Mouse (Mus musculus) limb, embryonic 11.5 days (tissue): ENCODE measurements around the gene Rsg1. TPM values are rescaled to one million over a fixed set of nuclear protein-coding genes. Genes with fewer than 3 reads are reported as not detected.

Experiments
- ATAC-seq: fragments of 200-750 bp; cut with Nextera tagmentation; 2 replicates; pipeline ENCODE4 v1.8.0; 2017; ENCODE audit warnings: low read depth; ENCODE audit not compliant: insufficient number of reproducible peaks, low FRiP score, low TSS enrichment
- DNase-seq: peaks from one replicate; pipeline ENCODE4 v3.0.0-alpha.2; 2015; ENCODE audit warnings: low spot score
- H3K27ac ChIP-seq: fragments of 300-500 bp; sonication (generic); replicated peaks from 2 replicates; pipeline ENCODE4 v1.5.1; 2014; ENCODE audit warnings: low read depth, mild to moderate bottlenecking, low read length
- H3K27me3 ChIP-seq: fragments of 300-500 bp; sonication (generic); 2 replicates; pipeline ENCODE4 v1.6.1; 2014; ENCODE audit warnings: mild to moderate bottlenecking, low read length, mixed read lengths; ENCODE audit not compliant: control insufficient read depth, insufficient read depth
- H3K36me3 ChIP-seq: fragments of 300-500 bp; sonication (generic); 2 replicates; pipeline ENCODE4 v1.6.1; 2014; ENCODE audit warnings: mild to moderate bottlenecking, low read length, moderate library complexity, mixed read lengths; ENCODE audit not compliant: control insufficient read depth, insufficient read depth
- H3K4me1 ChIP-seq: fragments of 300-500 bp; sonication (generic); 2 replicates; pipeline ENCODE4 v1.6.1; 2014; ENCODE audit warnings: low read length, mixed read lengths; ENCODE audit not compliant: control insufficient read depth, insufficient read depth
- H3K4me2 ChIP-seq: fragments of 300-500 bp; sonication (generic); 2 replicates; pipeline ENCODE4 v1.6.1; 2014; ENCODE audit warnings: low read depth, mild to moderate bottlenecking, moderate library complexity; ENCODE audit not compliant: severe bottlenecking
- H3K4me3 ChIP-seq: fragments of 300-500 bp; sonication (generic); 2 replicates; pipeline ENCODE4 v1.5.1; 2014; ENCODE audit warnings: low read depth, low read length
- H3K9ac ChIP-seq: fragments of 300-500 bp; sonication (generic); 2 replicates; pipeline ENCODE4 v1.6.1; 2014; ENCODE audit warnings: mild to moderate bottlenecking, low read length
- H3K9me3 ChIP-seq: fragments of 300-500 bp; sonication (generic); 2 replicates; pipeline ENCODE4 v1.6.1; 2016; ENCODE audit warnings: low read length; ENCODE audit not compliant: control insufficient read depth
- WGBS: fragments of 180-500 bp; shearing (Covaris S2); extraction: QIAGEN DNeasy Blood & Tissue Kit; methylation state at CpG from one replicate; pipeline ENCODE4 v1.1.7; 2014; 5-methylcytosine and 5-hydroxymethylcytosine counted together
- polyA plus RNA-seq: library from polyadenylated mRNA; unstranded; fragments of >200 nt; fragmentation: Nextera tagmentation; extraction: Ambion mirVana; gene quantifications from 2 replicates; pipeline ENCODE4 v1.2.1, GENCODE M21; 2014

The Rsg1 gene
- polyA plus RNA-seq, 1 experiment from 2014 or later, result 5.3 TPM

GRCm38 (mm10) chr4:141246089-141246997 is 32.6 kb downstream of the Rsg1 start:
- no peak for ATAC-seq
- peaks cover 29% of the 10 kb centered on the region for H3K4me1 ChIP-seq
- DNase-seq, result no peak
- H3K27ac ChIP-seq, result no peak overlapping the region
- H3K4me3 ChIP-seq, result no peak overlapping the region
- H3K9ac ChIP-seq, result no peak overlapping the region
- no peaks in the 10 kb centered on the region for H3K9me3 ChIP-seq
- peaks cover 83% of the 10 kb centered on the region for H3K27me3 ChIP-seq
- WGBS, result 22% methylated on average over 24 of the region's 24 CpGs
- H3K36me3 ChIP-seq, result no peaks in the 10 kb centered on the region
- peak overlapping the region; percentile 25 for H3K4me2 ChIP-seq

- 5% methylated on average over 17 of the region's 17 CpGs for WGBS
- Histone ChIP-seq H3K4me1 (peaks cover 29% of the 10 kb centered on the region), H3K9ac (no peak overlapping the region), H3K4me2 (peak overlapping the region; percentile 25), H3K9me3 (no peaks in the 10 kb centered on the region), H3K27me3 (peaks cover 76% of the 10 kb centered on the region), H3K36me3 (no peaks in the 10 kb centered on the region), H3K4me3 (peak overlapping the region; percentile 38; the same call in 1 of the 2 replicates), H3K27ac (no peak overlapping the region)
- ATAC-seq (no peak), DNase-seq (peak; percentile 40)
Measured at GRCm38 (mm10) chr4:141246998-141247350, 33.2 kb downstream of the Rsg1 start.

GRCm38 (mm10) chr4:141247776-141248613 is 34.2 kb downstream of the Rsg1 start:
- peaks cover 23% of the 10 kb centered on the region for H3K4me1 ChIP-seq
- H3K4me3 ChIP-seq, result peak overlapping the region; percentile 38
- DNase-seq (peak; percentile 53), ATAC-seq (peak; percentile 52)
- peak overlapping the region; percentile 51 for H3K4me2 ChIP-seq
- peaks cover 66% of the 10 kb centered on the region for H3K27me3 ChIP-seq
- H3K36me3 ChIP-seq, result no peaks in the 10 kb centered on the region
- no peaks in the 10 kb centered on the region for H3K9me3 ChIP-seq
- no peak overlapping the region for H3K27ac ChIP-seq
- WGBS, result under 1% methylated on average over 52 of the region's 60 CpGs
- H3K9ac ChIP-seq, result no peak overlapping the region

GRCm38 (mm10) chr4:141248614-141248978 is 34.8 kb downstream of the Rsg1 start:
- WGBS, result 10% methylated on average over 11 of the region's 11 CpGs
- Histone ChIP-seq H3K36me3 (no peaks in the 10 kb centered on the region), H3K9me3 (no peaks in the 10 kb centered on the region), H3K4me1 (peaks cover 23% of the 10 kb centered on the region), H3K27ac (no peak overlapping the region), H3K27me3 (peaks cover 61% of the 10 kb centered on the region), H3K9ac (no peak overlapping the region), H3K4me2 (no peak overlapping the region), H3K4me3 (no peak overlapping the region)
- ATAC-seq (no peak), DNase-seq (no peak)

GRCm38 (mm10) chr4:141249383-141249782 is 35.6 kb downstream of the Rsg1 start:
- 66% methylated on average over 11 of the region's 11 CpGs for WGBS
- Histone ChIP-seq H3K9me3 (no peaks in the 10 kb centered on the region), H3K4me2 (no peak overlapping the region), H3K27me3 (peaks cover 56% of the 10 kb centered on the region), H3K4me1 (peaks cover 23% of the 10 kb centered on the region), H3K36me3 (no peaks in the 10 kb centered on the region), H3K9ac (no peak overlapping the region), H3K27ac (no peak overlapping the region), H3K4me3 (no peak overlapping the region)
- ATAC-seq (no peak), DNase-seq (no peak)

- no peak overlapping the region for H3K9ac ChIP-seq
- ATAC-seq (no peak), DNase-seq (no peak)
- peaks cover 40% of the 10 kb centered on the region for H3K27me3 ChIP-seq
- H3K4me2 ChIP-seq, result no peak overlapping the region
- 81% methylated on average over 8 of the region's 8 CpGs for WGBS
- H3K9me3 ChIP-seq, result no peaks in the 10 kb centered on the region
- no peak overlapping the region for H3K4me3 ChIP-seq
- H3K36me3 ChIP-seq, result no peaks in the 10 kb centered on the region
- H3K27ac ChIP-seq, result no peak overlapping the region
- H3K4me1 ChIP-seq, result peaks cover 21% of the 10 kb centered on the region
Measured at GRCm38 (mm10) chr4:141251071-141251470, 37.3 kb downstream of the Rsg1 start.

GRCm38 (mm10) chr4:141252641-141253040 is 38.9 kb downstream of the Rsg1 start:
- Histone ChIP-seq H3K9ac (no peak overlapping the region), H3K4me2 (no peak overlapping the region), H3K27me3 (peaks cover 24% of the 10 kb centered on the region), H3K4me1 (peaks cover 10% of the 10 kb centered on the region; the same call in 1 of the 2 replicates), H3K36me3 (no peaks in the 10 kb centered on the region), H3K9me3 (no peaks in the 10 kb centered on the region), H3K4me3 (no peak overlapping the region), H3K27ac (no peak overlapping the region)
- no peak for ATAC-seq
- 73% methylated on average over 2 of the region's 2 CpGs for WGBS
- DNase-seq, result no peak

GRCm38 (mm10) chr4:141254234-141254633 is 40.5 kb downstream of the Rsg1 start:
- H3K4me3 ChIP-seq, result no peak overlapping the region
- H3K9ac ChIP-seq, result no peak overlapping the region
- no peak for DNase-seq
- no peaks in the 10 kb centered on the region for H3K36me3 ChIP-seq
- ATAC-seq, result no peak
- no peaks in the 10 kb centered on the region for H3K4me1 ChIP-seq
- H3K4me2 ChIP-seq, result no peak overlapping the region
- H3K27me3 ChIP-seq, result peaks cover 8% of the 10 kb centered on the region
- WGBS, result 85% methylated on average over 16 of the region's 16 CpGs
- H3K9me3 ChIP-seq, result no peaks in the 10 kb centered on the region
- no peak overlapping the region for H3K27ac ChIP-seq
